Mouse (Mus musculus) left cerebral cortex, adult 6 months (tissue): ENCODE data around the gene Gm1140. TPM values are rescaled to one million over a fixed set of nuclear protein-coding genes. Genes with fewer than 3 reads are reported as not detected.

ENCODE experiments used
- long read RNA-seq, 2 experiments: library from polyadenylated mRNA; unstranded; transcript quantifications; one replicate each; pipeline ENCODE4 v2.0.0; 2019 to 2020
- polyA plus RNA-seq: library from polyadenylated mRNA; unstranded; fragments of <200 nt; fragmentation: Nextera tagmentation; gene quantifications from 2 replicates; pipeline ENCODE4 v1.2.3, GENCODE M21; 2021

Gene Gm1140
- not detected in 2 replicates for polyA plus RNA-seq
- long read RNA-seq, experiment 1: 0 reads
- long read RNA-seq, experiment 2: 0 reads

DNA sequence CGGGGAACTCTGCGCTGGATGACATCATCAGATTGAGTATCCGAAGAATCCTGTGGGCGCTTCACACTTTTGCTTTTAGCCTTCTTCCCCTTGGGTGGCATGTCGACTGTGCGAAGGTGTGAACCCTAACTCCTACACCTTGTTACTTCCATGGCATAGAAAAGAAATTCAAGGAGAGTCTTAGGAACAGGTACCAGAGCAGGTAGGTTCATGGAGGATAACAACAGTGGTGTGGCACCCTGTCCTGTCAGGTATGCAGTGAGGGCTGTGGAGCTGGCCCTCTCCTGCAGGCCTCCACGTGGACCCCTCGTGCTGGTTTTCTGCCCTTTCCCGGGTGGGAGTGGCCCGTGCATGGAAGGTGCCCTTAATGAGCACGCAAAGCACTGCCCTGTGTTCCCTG lies at the start of gene Gm1140:
TSS of gene Gm1140 (minus strand) at position 101 of the 400 bp plus-strand sequence.

DNA sequence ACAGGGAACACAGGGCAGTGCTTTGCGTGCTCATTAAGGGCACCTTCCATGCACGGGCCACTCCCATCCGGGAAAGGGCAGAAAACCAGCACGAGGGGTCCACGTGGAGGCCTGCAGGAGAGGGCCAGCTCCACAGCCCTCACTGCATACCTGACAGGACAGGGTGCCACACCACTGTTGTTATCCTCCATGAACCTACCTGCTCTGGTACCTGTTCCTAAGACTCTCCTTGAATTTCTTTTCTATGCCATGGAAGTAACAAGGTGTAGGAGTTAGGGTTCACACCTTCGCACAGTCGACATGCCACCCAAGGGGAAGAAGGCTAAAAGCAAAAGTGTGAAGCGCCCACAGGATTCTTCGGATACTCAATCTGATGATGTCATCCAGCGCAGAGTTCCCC lies 2.0 kb upstream of the Gm1140 start, which contains the start of gene Gm14692:
TSS of gene Gm14692 (plus strand) at position 301 of the 400 bp plus-strand sequence.

Other genes with a start within 250 kb of the Gm1140 start
- gene Gm14692, start 2.1 kb upstream of the Gm1140 start, polyA plus RNA-seq: not detected in 2 replicates
- not detected in 2 replicates for gene 4933436I01Rik, start 227.9 kb upstream of the Gm1140 start, polyA plus RNA-seq